Mouse (Mus musculus) ovary, adult 10 weeks (tissue): Measurements from ENCODE around the gene Hgfac. TPM values are rescaled to one million over a fixed set of nuclear protein-coding genes. Genes with fewer than 3 reads are reported as not detected.

Experiments used
- polyA plus RNA-seq: library from polyadenylated mRNA; stranded (reverse); fragments of 350-450 nt; fragmentation: Illumina TruSeq; extraction: RNeasy Lipid Tissue Mini Kit (QIAGEN cat#74804); gene quantifications from one replicate; pipeline ENCODE4 v1.2.3, GENCODE M21; 2014

Hgfac gene
- not detected for polyA plus RNA-seq

GRCm38 (mm10) chr5:35041268-35041829 lies at the start of gene Hgfac:
Gene Hgfac, plus strand, starts transcription at chr5:35041509.

GRCm38 (mm10) chr5:35056604-35057432 lies 15.5 kb downstream of the Hgfac start, which contains the start of gene Dok7:
Gene Dok7, plus strand, starts transcription at chr5:35056766.

Other genes with a start within 250 kb of the Hgfac start
- gene Msantd1, start 133.5 kb upstream of the Hgfac start, polyA plus RNA-seq, result not detected
- 38.9 TPM for gene Rgs12, start 92.1 kb upstream of the Hgfac start, polyA plus RNA-seq
- gene Dok7, start 15.3 kb downstream of the Hgfac start, polyA plus RNA-seq, result not detected
- 16.9 TPM for gene Lrpap1, start 64.3 kb downstream of the Hgfac start, polyA plus RNA-seq
- gene Adra2c, start 236.8 kb downstream of the Hgfac start, polyA plus RNA-seq, result not detected